Mouse (Mus musculus) Muller cell, postnatal 12 days (primary cell): ENCODE measurements around the gene Sfrp5.

ENCODE experiments used
- DNase-seq: peaks from one replicate; pipeline ENCODE4 v3.0.0-alpha.2; 2015; ENCODE audit errors: inconsistent ontology term

Gene Sfrp5

GRCm38 (mm10) chr19:42201696-42202381 is at the start of gene Sfrp5:
Gene Sfrp5, minus strand, starts transcription at chr19:42202252.
- no peak for DNase-seq

GRCm38 (mm10) chr19:42249976-42250914 is 48.2 kb upstream of the Sfrp5 start:
- DNase-seq = no peak

GRCm38 (mm10) chr19:42247519-42247918 is 45.5 kb upstream of the Sfrp5 start, which contains the start of gene Golga7b:
Gene Golga7b, plus strand, starts transcription at chr19:42247574.
- DNase-seq = no peak

- no peak for DNase-seq
Observed at GRCm38 (mm10) chr19:42246626-42247025, 44.6 kb upstream of the Sfrp5 start.

- DNase-seq = no peak
Observed at GRCm38 (mm10) chr19:42243401-42243800, 41.3 kb upstream of the Sfrp5 start.

- peak; percentile 33 for DNase-seq
Observed at GRCm38 (mm10) chr19:42240881-42241280, 38.8 kb upstream of the Sfrp5 start.

GRCm38 (mm10) chr19:42238341-42238715 is 36.3 kb upstream of the Sfrp5 start:
- DNase-seq = peak; percentile 31

GRCm38 (mm10) chr19:42237602-42238340 is 35.7 kb upstream of the Sfrp5 start:
- DNase-seq = no peak

- no peak for DNase-seq
Observed at GRCm38 (mm10) chr19:42230986-42231385, 28.9 kb upstream of the Sfrp5 start.

GRCm38 (mm10) chr19:42230288-42230568 is 28.2 kb upstream of the Sfrp5 start:
- no peak for DNase-seq

- no peak for DNase-seq
Observed at GRCm38 (mm10) chr19:42229499-42230287, 27.6 kb upstream of the Sfrp5 start.

- DNase-seq = no peak
Observed at GRCm38 (mm10) chr19:42226451-42226850, 24.4 kb upstream of the Sfrp5 start.

GRCm38 (mm10) chr19:42217374-42217763 is 15.3 kb upstream of the Sfrp5 start:
- DNase-seq = no peak

GRCm38 (mm10) chr19:42216699-42217373 is 14.8 kb upstream of the Sfrp5 start:
- DNase-seq = no peak

GRCm38 (mm10) chr19:42214601-42215000 is 12.5 kb upstream of the Sfrp5 start:
- DNase-seq = no peak

- DNase-seq = no peak
Observed at GRCm38 (mm10) chr19:42211936-42212335, 9.9 kb upstream of the Sfrp5 start.

GRCm38 (mm10) chr19:42209976-42210375 is 7.9 kb upstream of the Sfrp5 start:
- DNase-seq = no peak

- no peak for DNase-seq
Observed at GRCm38 (mm10) chr19:42209485-42209884, 7.4 kb upstream of the Sfrp5 start.

GRCm38 (mm10) chr19:42205201-42205600 is 3.1 kb upstream of the Sfrp5 start:
- DNase-seq = no peak

- DNase-seq = no peak
Observed at GRCm38 (mm10) chr19:42204306-42204705, 2.3 kb upstream of the Sfrp5 start.

GRCm38 (mm10) chr19:42202467-42202866 is 415 bp upstream of the Sfrp5 start:
- no peak for DNase-seq
